Mouse (Mus musculus) thymus, postnatal 25 days (tissue): ENCODE measurements around the gene Dennd5a.
A peak's percentile ranks its signal among the peaks of the same experiment; 100 is the strongest.
"Not testable (repeated sequence)": the region's sequence is repeated elsewhere in the genome, so short reads cannot be mapped to it uniquely, and the experiment has no call there.

ENCODE experiments used
- DNase-seq: peaks from one replicate; pipeline ENCODE4 v3.0.0; 2022

The Dennd5a gene

GRCm38 (mm10) chr7:109959716-109960612 is at the start of gene Dennd5a:
Gene Dennd5a (minus strand): TSS chr7:109960470.
- peak; percentile 44 for DNase-seq

GRCm38 (mm10) chr7:110009084-110009483 is 48.8 kb upstream of the Dennd5a start:
- DNase-seq = no peak

GRCm38 (mm10) chr7:110008513-110008912 is 48.2 kb upstream of the Dennd5a start:
- no peak for DNase-seq

GRCm38 (mm10) chr7:110006471-110007195 is 46.4 kb upstream of the Dennd5a start:
- DNase-seq = no peak

- no peak for DNase-seq
Observed at GRCm38 (mm10) chr7:110005976-110006375, 45.7 kb upstream of the Dennd5a start.

GRCm38 (mm10) chr7:110002968-110003367 is 42.7 kb upstream of the Dennd5a start:
- no peak for DNase-seq

- DNase-seq = no peak
Observed at GRCm38 (mm10) chr7:110002092-110002491, 41.8 kb upstream of the Dennd5a start.

- no peak for DNase-seq
Observed at GRCm38 (mm10) chr7:109998388-109998787, 38.1 kb upstream of the Dennd5a start.

- no peak for DNase-seq
Observed at GRCm38 (mm10) chr7:109993157-109993959, 33.1 kb upstream of the Dennd5a start.

GRCm38 (mm10) chr7:109991286-109991685 is 31.0 kb upstream of the Dennd5a start:
- DNase-seq = no peak

GRCm38 (mm10) chr7:109986775-109987174 is 26.5 kb upstream of the Dennd5a start, which contains the start of gene Tmem41b:
Gene Tmem41b (minus strand): TSS chr7:109986929.
- peak; percentile 14 for DNase-seq

- peak; percentile 99 for DNase-seq
Observed at GRCm38 (mm10) chr7:109986133-109986669, 25.9 kb upstream of the Dennd5a start.

GRCm38 (mm10) chr7:109985661-109986132 is 25.4 kb upstream of the Dennd5a start:
- no peak for DNase-seq

- DNase-seq = not testable (repeated sequence)
Observed at GRCm38 (mm10) chr7:109984608-109985007, 24.3 kb upstream of the Dennd5a start.

GRCm38 (mm10) chr7:109977131-109977530 is 16.9 kb upstream of the Dennd5a start:
- DNase-seq = peak; percentile 36

- no peak for DNase-seq
Observed at GRCm38 (mm10) chr7:109975966-109976715, 15.9 kb upstream of the Dennd5a start.

GRCm38 (mm10) chr7:109969542-109969941 is 9.3 kb upstream of the Dennd5a start:
- DNase-seq = no peak

- DNase-seq = no peak
Observed at GRCm38 (mm10) chr7:109968924-109969450, 8.7 kb upstream of the Dennd5a start.

- DNase-seq = no peak
Observed at GRCm38 (mm10) chr7:109967805-109968579, 7.7 kb upstream of the Dennd5a start.

GRCm38 (mm10) chr7:109965658-109966057 is 5.4 kb upstream of the Dennd5a start:
- no peak for DNase-seq

- no peak for DNase-seq
Observed at GRCm38 (mm10) chr7:109963707-109964106, 3.4 kb upstream of the Dennd5a start.
